Mouse (Mus musculus): ENCODE results near the gene Ngp. TPM values are rescaled to one million over a fixed set of nuclear protein-coding genes. Genes with fewer than 3 reads are reported as not detected.

Ngp gene
- polyA plus RNA-seq (2017; shearing (Covaris generic)), result not detected

GRCm38 (mm10) chr9:110419511-110420112 lies at the start of gene Ngp:
Gene Ngp, plus strand, starts transcription at chr9:110419747.

DNA sequence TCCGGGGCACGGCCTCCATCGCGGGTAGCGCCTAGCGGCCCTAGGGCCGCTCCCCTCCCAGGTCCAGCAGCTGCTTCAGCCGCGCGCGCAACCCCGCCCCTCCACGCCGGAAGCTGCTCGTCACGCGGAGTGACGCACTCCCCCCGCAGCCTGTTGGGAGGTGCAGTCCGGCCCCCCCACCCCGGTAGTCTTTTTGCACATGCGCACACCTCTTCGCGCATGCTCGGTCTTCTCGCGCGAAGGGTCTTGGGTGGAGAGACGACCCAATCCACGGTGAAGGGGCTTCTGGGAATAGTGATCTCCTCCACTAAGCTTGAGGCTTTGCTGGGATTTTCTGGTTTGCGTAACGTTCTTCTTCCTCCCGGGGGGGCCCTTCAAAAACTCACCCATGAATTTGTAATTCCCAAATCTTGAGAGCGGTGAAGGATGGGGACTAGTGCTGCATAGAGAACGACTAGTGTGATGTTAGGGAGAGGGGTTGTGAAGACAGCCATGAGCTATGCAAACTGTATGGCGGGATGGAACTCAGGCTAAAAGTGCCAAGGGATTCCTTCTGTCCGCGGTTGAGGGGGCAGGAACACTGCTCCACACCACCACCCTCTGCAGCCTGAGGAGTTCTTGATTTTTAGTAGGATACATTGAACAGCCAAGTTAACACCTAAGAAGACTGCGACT lies 11.3 kb upstream of the Ngp start, which contains the start of gene Ptpn23:
Ptpn23 (minus strand) TSS at position 115 of the 675 bp plus-strand sequence.

Other genes with a start within 250 kb of the Ngp start
- 0.05 TPM for gene Cspg5, start 176.0 kb upstream of the Ngp start, polyA plus RNA-seq (2017; shearing (Covaris generic))
- gene Elp6, start 114.6 kb upstream of the Ngp start, polyA plus RNA-seq (2017; shearing (Covaris generic)), result 19.2 TPM
- 29.5 TPM for gene Scap, start 86.5 kb upstream of the Ngp start, polyA plus RNA-seq (2017; shearing (Covaris generic))
- 3.3 TPM for gene Ptpn23, start 11.5 kb upstream of the Ngp start, polyA plus RNA-seq (2017; shearing (Covaris generic))
- gene Klhl18, start 56.9 kb downstream of the Ngp start, polyA plus RNA-seq (2017; shearing (Covaris generic)), result 12.2 TPM
- gene Kif9, start 57.2 kb downstream of the Ngp start, polyA plus RNA-seq (2017; shearing (Covaris generic)), result 0.57 TPM
- gene Setd2, start 112.8 kb downstream of the Ngp start, polyA plus RNA-seq (2017; shearing (Covaris generic)), result 25.9 TPM
- gene Nradd, start 204.7 kb downstream of the Ngp start, polyA plus RNA-seq (2017; shearing (Covaris generic)), result 2.4 TPM
- 32.7 TPM for gene Nbeal2, start 234.4 kb downstream of the Ngp start, polyA plus RNA-seq (2017; shearing (Covaris generic))
- gene Ccdc12, start 236.8 kb downstream of the Ngp start, polyA plus RNA-seq (2017; shearing (Covaris generic)), result 322 TPM